Mouse (Mus musculus) MEL (cell line): ENCODE measurements at regions not wholly inside any gene's neighbourhood (a gene's known extent, or its start where the extent isn't known, plus 50 kb on each side); places are given as distances from the start of the nearest gene placed in this dataset.

ENCODE experiments used
- DNase-seq: peaks from one replicate; pipeline ENCODE4 v3.0.0; 2011; ENCODE audit warnings: low read depth, low spot score
- H3K27ac ChIP-seq: 2 replicates; pipeline ENCODE4 v1.5.1; 2012; ENCODE audit warnings: low read depth, mild to moderate bottlenecking, control low read depth, low read length, moderate library complexity; ENCODE audit not compliant: control insufficient read depth
- H3K27me3 ChIP-seq, 2 experiments: fragments of 150-350 bp in 1 of 2; sonication (generic) in 1 of 2; 2 replicates each; pipeline ENCODE4 v1.6.1; 2012; ENCODE audit warnings: low read length in 2 of 2, mild to moderate bottlenecking in 2 of 2, improper control_type of control experiment in 1 of 2, moderate library complexity in 1 of 2; ENCODE audit not compliant: insufficient read depth in 2 of 2, control insufficient read depth in 1 of 2
- H3K36me3 ChIP-seq, 2 experiments: 2 replicates each; pipeline ENCODE4 v1.6.1; 2012 to 2014; ENCODE audit warnings: low read length in 2 of 2, improper control_type of control experiment in 1 of 2, inconsistent platforms in 1 of 2, mild to moderate bottlenecking in 1 of 2; ENCODE audit not compliant: insufficient read depth in 2 of 2, control insufficient read depth in 1 of 2
- H3K4me1 ChIP-seq, 2 experiments: fragments of 150-350 bp in 1 of 2; sonication (generic) in 1 of 2; 2 replicates each; pipeline ENCODE4 v1.6.1; 2012; ENCODE audit warnings: low read length in 2 of 2, improper control_type of control experiment in 1 of 2, mild to moderate bottlenecking in 1 of 2; ENCODE audit not compliant: insufficient read depth in 2 of 2, control insufficient read depth in 1 of 2
- H3K4me3 ChIP-seq, 2 experiments: fragments of 150-350 bp in 1 of 2; sonication (generic) in 1 of 2; 2 replicates each; pipeline ENCODE4 v1.5.1; 2012; ENCODE audit warnings: low read depth in 2 of 2, low read length in 2 of 2, mild to moderate bottlenecking in 2 of 2, moderate library complexity in 2 of 2, control low read depth in 1 of 2, improper control_type of control experiment in 1 of 2; ENCODE audit not compliant: control insufficient read depth in 1 of 2, insufficient read depth in 1 of 2
- H3K79me2 ChIP-seq: 2 replicates; pipeline ENCODE4 v1.6.1; 2012; ENCODE audit warnings: mild to moderate bottlenecking, low read length, moderate library complexity; ENCODE audit not compliant: control insufficient read depth, poor library complexity, insufficient read depth
- H3K9ac ChIP-seq: 2 replicates; pipeline ENCODE4 v1.6.1; 2012; ENCODE audit warnings: low read depth, mild to moderate bottlenecking, control low read depth, low read length, moderate library complexity; ENCODE audit not compliant: control insufficient read depth, poor library complexity, severe bottlenecking
- H3K9me3 ChIP-seq: fragments of 150-350 bp; sonication (generic); replicated peaks from 2 replicates; pipeline ENCODE4 v1.6.1; 2012; ENCODE audit warnings: mild to moderate bottlenecking, low read length, improper control_type of control experiment, moderate library complexity; ENCODE audit not compliant: insufficient read depth
- CHD1 ChIP-seq: IDR thresholded peaks from 2 replicates; pipeline ENCODE4 v1.6.1; 2012; ENCODE audit warnings: low read depth, mild to moderate bottlenecking, inconsistent platforms, low read length, improper control_type of control experiment
- CHD2 ChIP-seq: IDR thresholded peaks from 2 replicates; pipeline ENCODE4 v1.6.1; 2011; ENCODE audit warnings: low read length, improper control_type of control experiment
- CTCF ChIP-seq, 3 experiments: IDR thresholded peaks in 2 of 3; conservative IDR thresholded peaks in 1 of 3; 2 replicates each; pipeline ENCODE4 v1.5.1; 2011 to 2012; ENCODE audit warnings: low read length in 3 of 3, low read depth in 2 of 3, mild to moderate bottlenecking in 2 of 3, improper control_type of control experiment in 1 of 3, inconsistent platforms in 1 of 3, mixed read lengths in 1 of 3, moderate library complexity in 1 of 3; ENCODE audit not compliant: control insufficient read depth in 1 of 3, insufficient read depth in 1 of 3, poor library complexity in 1 of 3, severe bottlenecking in 1 of 3
- E2F4 ChIP-seq: IDR thresholded peaks from 2 replicates; pipeline ENCODE4 v1.6.1; 2011; ENCODE audit warnings: low read depth, low read length, improper control_type of control experiment, borderline replicate concordance
- EP300 ChIP-seq, 2 experiments: IDR thresholded peaks; 2 replicates each; pipeline ENCODE4 v1.6.1; 2011; ENCODE audit warnings: improper control_type of control experiment in 2 of 2, low read length in 2 of 2, low read depth in 1 of 2, mild to moderate bottlenecking in 1 of 2
- GABPA ChIP-seq: IDR thresholded peaks from 2 replicates; pipeline ENCODE4 v1.6.1; 2012; ENCODE audit warnings: low read depth, mild to moderate bottlenecking, inconsistent platforms, low read length, improper control_type of control experiment, moderate library complexity
- GATA1 ChIP-seq: IDR thresholded peaks from 2 replicates; pipeline ENCODE4 v1.6.1; 2011; ENCODE audit warnings: low read depth, low read length, improper control_type of control experiment
- JUND ChIP-seq: IDR thresholded peaks from 2 replicates; pipeline ENCODE4 v1.6.1; 2011; ENCODE audit warnings: low read depth, mild to moderate bottlenecking, improper control_type of control experiment, low read length
- MAFK ChIP-seq: IDR thresholded peaks from 2 replicates; pipeline ENCODE4 v1.6.1; 2011; ENCODE audit warnings: low read depth, mild to moderate bottlenecking, low read length, improper control_type of control experiment, borderline replicate concordance
- MXI1 ChIP-seq: IDR thresholded peaks from 2 replicates; pipeline ENCODE4 v1.6.1; 2011; ENCODE audit warnings: mild to moderate bottlenecking, low read depth, low read length, improper control_type of control experiment
- MYC ChIP-seq: IDR thresholded peaks from 2 replicates; pipeline ENCODE4 v1.6.1; 2011; ENCODE audit warnings: low read depth, mild to moderate bottlenecking, low read length, improper control_type of control experiment, moderate library complexity
- NRF1 ChIP-seq: IDR thresholded peaks from 2 replicates; pipeline ENCODE4 v1.6.1; 2014; ENCODE audit warnings: low read depth, mild to moderate bottlenecking, inconsistent platforms, low read length, improper control_type of control experiment, moderate library complexity; ENCODE audit not compliant: poor library complexity, insufficient read depth, severe bottlenecking
- POLR2A ChIP-seq, 2 experiments: IDR thresholded peaks; 2 replicates each; pipeline ENCODE4 v1.6.1; 2011 to 2012; ENCODE audit warnings: low read length in 2 of 2, mild to moderate bottlenecking in 2 of 2, control low read depth in 1 of 2, improper control_type of control experiment in 1 of 2, low read depth in 1 of 2, moderate library complexity in 1 of 2; ENCODE audit not compliant: control insufficient read depth in 1 of 2, insufficient read depth in 1 of 2, poor library complexity in 1 of 2
- POLR2AphosphoS5 ChIP-seq: IDR thresholded peaks from 2 replicates; pipeline ENCODE4 v1.6.1; 2012; ENCODE audit warnings: low read depth, borderline replicate concordance, mild to moderate bottlenecking, inconsistent platforms, low read length, moderate library complexity, mixed read lengths
- RAD21 ChIP-seq: IDR thresholded peaks from 2 replicates; pipeline ENCODE4 v1.6.1; 2011; ENCODE audit warnings: mild to moderate bottlenecking, low read depth, low read length, improper control_type of control experiment
- RCOR1 ChIP-seq: IDR thresholded peaks from 2 replicates; pipeline ENCODE4 v1.6.1; 2012; ENCODE audit warnings: low read depth, mild to moderate bottlenecking, inconsistent platforms, low read length, improper control_type of control experiment
- SMC3 ChIP-seq: IDR thresholded peaks from 2 replicates; pipeline ENCODE4 v1.6.1; 2011; ENCODE audit warnings: low read depth, low read length, improper control_type of control experiment
- TCF12 ChIP-seq: IDR thresholded peaks from 2 replicates; pipeline ENCODE4 v1.6.1; 2014; ENCODE audit warnings: low read depth, mild to moderate bottlenecking, inconsistent platforms, low read length, improper control_type of control experiment, moderate library complexity
- UBTF ChIP-seq: IDR thresholded peaks from 2 replicates; pipeline ENCODE4 v1.6.1; 2012; ENCODE audit warnings: low read depth, mild to moderate bottlenecking, inconsistent platforms, low read length, improper control_type of control experiment, moderate library complexity, borderline replicate concordance; ENCODE audit not compliant: insufficient read depth
- USF1 ChIP-seq: IDR thresholded peaks from 2 replicates; pipeline ENCODE4 v1.6.1; 2014; ENCODE audit warnings: low read depth, mild to moderate bottlenecking, inconsistent platforms, low read length, improper control_type of control experiment, moderate library complexity
- USF2 ChIP-seq, 2 experiments: IDR thresholded peaks; 2 replicates each; pipeline ENCODE4 v1.6.1; 2011 to 2012; ENCODE audit warnings: improper control_type of control experiment in 2 of 2, low read length in 2 of 2, borderline replicate concordance in 1 of 2, inconsistent platforms in 1 of 2, low read depth in 1 of 2, mild to moderate bottlenecking in 1 of 2; ENCODE audit not compliant: insufficient read depth in 1 of 2
- ZKSCAN1 ChIP-seq: IDR thresholded peaks from 2 replicates; pipeline ENCODE4 v1.6.1; 2012; ENCODE audit warnings: low read depth, mild to moderate bottlenecking, inconsistent platforms, low read length, improper control_type of control experiment, moderate library complexity
- ZMIZ1 ChIP-seq: IDR thresholded peaks from 2 replicates; pipeline ENCODE4 v1.6.1; 2012; ENCODE audit warnings: low read depth, mild to moderate bottlenecking, inconsistent platforms, low read length, improper control_type of control experiment, moderate library complexity

DNA sequence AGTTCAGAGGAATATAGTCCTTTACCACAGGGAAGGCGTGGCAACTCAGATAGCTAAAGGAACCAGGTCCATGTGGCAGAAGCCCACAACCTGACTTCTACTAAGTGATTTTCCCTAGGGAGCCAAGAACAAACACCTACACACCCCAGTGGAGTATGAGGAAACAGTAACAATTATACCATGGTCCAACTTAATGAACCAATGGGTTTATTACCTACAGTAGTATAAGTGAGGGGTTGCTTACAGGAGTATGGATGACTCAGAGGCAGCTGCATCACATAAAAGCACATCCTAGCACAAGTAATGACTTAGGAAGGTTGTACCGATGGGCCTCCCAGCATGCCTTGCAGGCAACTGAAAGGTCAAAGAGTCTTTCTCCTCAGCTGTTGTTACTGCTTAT, 98.7 kb upstream of the Cul1 start:
- Histone ChIP-seq H3K4me1 (no peaks in the 10 kb centered on the region), H3K79me2 (no peaks in the 10 kb centered on the region), H3K9me3 (no peaks in the 10 kb centered on the region), H3K36me3 (no peaks in the 10 kb centered on the region), H3K4me3 (no peak overlapping the region), H3K27ac (no peak overlapping the region)
- no peak for DNase-seq
- TF ChIP-seq NRF1 (no peak), RAD21 (no peak), RCOR1 (no peak), JUND (no peak), GABPA (no peak), CHD1 (no peak), MYC (no peak), MXI1 (no peak), MAFK (no peak), ZKSCAN1 (no peak), POLR2AphosphoS5 (no peak), TCF12 (no peak), POLR2A (IDR thresholded peaks at IDR 0.05; ENCODE audit: control insufficient read depth in 1 of 2, insufficient read depth in 1 of 2, low read depth in 1 of 2, low read length in 2 of 2, poor library complexity in 1 of 2) (no peak), CHD2 (no peak)
- TF ChIP-seq, all 39 proteins: peak for 0
- Histone ChIP-seq H3K9ac (no peak overlapping the region), H3K27me3 (no peaks in the 10 kb centered on the region; a peak in 1 of 4 replicates)

DNA sequence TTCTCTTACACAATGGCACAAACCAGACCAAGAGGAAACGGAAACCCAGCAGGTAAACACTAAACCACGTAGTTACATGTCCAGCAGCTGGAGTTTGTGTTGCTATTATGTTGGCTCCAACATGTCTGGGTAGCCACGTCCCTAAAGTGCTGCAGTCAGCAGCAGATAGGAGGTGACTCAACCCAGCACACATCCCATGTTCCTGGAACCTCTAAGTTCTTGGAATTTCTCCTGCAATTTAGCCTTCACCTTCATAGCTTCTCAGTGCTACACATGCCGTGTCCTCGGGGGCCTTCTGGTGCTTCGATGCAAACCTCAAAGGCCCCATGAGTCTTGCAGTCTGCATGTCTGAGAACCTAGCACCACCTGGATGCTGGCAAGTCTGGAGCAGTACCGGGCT, 97.7 kb upstream of the Cul1 start:
- Histone ChIP-seq H3K4me3 (no peak overlapping the region), H3K9ac (no peak overlapping the region), H3K4me1 (no peaks in the 10 kb centered on the region), H3K36me3 (no peaks in the 10 kb centered on the region), H3K79me2 (no peaks in the 10 kb centered on the region), H3K27ac (no peak overlapping the region), H3K27me3 (no peaks in the 10 kb centered on the region; a peak in 1 of 4 replicates), H3K9me3 (no peaks in the 10 kb centered on the region)
- DNase-seq = no peak
- TF ChIP-seq GABPA = no peak

DNA sequence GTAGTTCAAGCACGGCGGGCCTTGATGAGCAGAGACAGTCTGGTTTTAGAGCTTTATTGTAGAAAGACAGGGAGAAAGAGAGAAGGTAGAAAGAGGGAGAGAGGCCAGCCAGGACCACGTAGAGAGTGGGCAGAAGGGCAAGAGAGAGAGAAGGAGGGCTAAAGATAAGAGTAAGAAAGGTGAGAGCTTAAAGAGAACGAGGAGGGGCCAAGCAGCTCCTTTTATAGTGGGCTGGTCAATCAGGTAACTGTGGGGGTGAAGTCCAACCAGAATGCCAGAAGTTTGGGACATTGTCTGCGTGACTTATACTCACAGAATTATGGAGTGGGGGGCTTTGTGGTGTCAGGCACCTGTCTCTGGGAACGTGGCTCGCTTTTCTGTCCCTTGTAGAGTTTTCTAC, 96.7 kb upstream of the Cul1 start:
- TF ChIP-seq MXI1 (no peak), TCF12 (no peak), SMC3 (no peak), UBTF (no peak), EP300 (IDR thresholded peaks at IDR 0.05; ENCODE audit: low read depth in 1 of 2, low read length in 2 of 2) (no peak), NRF1 (no peak), E2F4 (no peak), POLR2A (IDR thresholded peaks at IDR 0.05; ENCODE audit: control insufficient read depth in 1 of 2, insufficient read depth in 1 of 2, low read depth in 1 of 2, low read length in 2 of 2, poor library complexity in 1 of 2) (no peak), USF2 (IDR thresholded peaks at IDR 0.05; ENCODE audit: borderline replicate concordance in 1 of 2, insufficient read depth in 1 of 2, low read depth in 1 of 2, low read length in 2 of 2) (no peak), ZMIZ1 (no peak), GATA1 (no peak), CTCF (IDR thresholded peaks at IDR 0.05 in 2 of 3, conservative IDR thresholded peaks at IDR 0.05 in 1 of 3; ENCODE audit: control insufficient read depth in 1 of 3, insufficient read depth in 1 of 3, low read depth in 2 of 3, low read length in 3 of 3, poor library complexity in 1 of 3, severe bottlenecking in 1 of 3) (no peak), JUND (no peak), RCOR1 (no peak), USF1 (no peak)
- TF ChIP-seq, all 39 proteins: peak for 0
- H3K9me3 ChIP-seq = no peaks in the 10 kb centered on the region
- no peak overlapping the region for H3K27ac ChIP-seq
- H3K27me3 ChIP-seq = no peaks in the 10 kb centered on the region; a peak in 1 of 4 replicates
- no peaks in the 10 kb centered on the region for H3K36me3 ChIP-seq
- DNase-seq = no peak
- no peak overlapping the region for H3K9ac ChIP-seq
- no peaks in the 10 kb centered on the region for H3K79me2 ChIP-seq
- no peak overlapping the region for H3K4me3 ChIP-seq
- no peaks in the 10 kb centered on the region for H3K4me1 ChIP-seq
